Mouse (Mus musculus): ENCODE measurements around the gene Vpreb2. TPM values are rescaled to one million over a fixed set of nuclear protein-coding genes. Genes with fewer than 3 reads are reported as not detected.

Gene Vpreb2
- not detected for polyA plus RNA-seq (2014; fragmentation: Illumina TruSeq; extraction: RNeasy Lipid Tissue Mini Kit (QIAGEN cat#74804))

DNA sequence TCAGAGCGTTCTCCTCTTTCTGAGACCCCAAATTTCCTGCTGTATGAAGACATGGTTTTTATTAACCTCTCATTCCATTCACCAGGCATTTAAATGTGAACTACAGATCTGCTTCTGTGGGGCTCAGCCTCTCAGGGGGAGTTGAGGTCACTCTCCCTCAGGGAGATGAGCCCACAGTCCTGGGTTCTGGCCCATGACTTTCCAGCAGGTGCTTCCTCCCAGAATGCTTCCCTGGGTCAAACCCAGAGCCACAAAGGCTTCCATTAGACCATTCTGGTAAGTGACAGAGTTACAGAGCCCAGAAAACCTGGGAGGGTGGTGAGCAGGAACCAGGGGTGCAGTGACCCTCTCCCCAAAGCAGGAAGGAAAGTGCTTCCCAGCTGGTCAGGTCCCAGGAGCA lies at the start of gene Vpreb2:
Gene Vpreb2 (plus strand): TSS at position 301 of the 400 bp plus-strand sequence.

Other genes with a start within 250 kb of the Vpreb2 start
- gene Med15, start 247.5 kb upstream of the Vpreb2 start, polyA plus RNA-seq (2014; fragmentation: Illumina TruSeq; extraction: RNeasy Lipid Tissue Mini Kit (QIAGEN cat#74804)): 10.9 TPM
- 11.0 TPM for gene Klhl22, start 220.8 kb upstream of the Vpreb2 start, polyA plus RNA-seq (2014; fragmentation: Illumina TruSeq; extraction: RNeasy Lipid Tissue Mini Kit (QIAGEN cat#74804))
- gene Scarf2, start 183.1 kb upstream of the Vpreb2 start, polyA plus RNA-seq (2014; fragmentation: Illumina TruSeq; extraction: RNeasy Lipid Tissue Mini Kit (QIAGEN cat#74804)): 0.14 TPM
- not detected for gene B830017H08Rik, start 147.3 kb upstream of the Vpreb2 start, polyA plus RNA-seq (2014; fragmentation: Illumina TruSeq; extraction: RNeasy Lipid Tissue Mini Kit (QIAGEN cat#74804))
- not detected for gene Car15, start 142.1 kb upstream of the Vpreb2 start, polyA plus RNA-seq (2014; fragmentation: Illumina TruSeq; extraction: RNeasy Lipid Tissue Mini Kit (QIAGEN cat#74804))
- gene Gm20518, start 88.8 kb upstream of the Vpreb2 start, polyA plus RNA-seq (2014; fragmentation: Illumina TruSeq; extraction: RNeasy Lipid Tissue Mini Kit (QIAGEN cat#74804)): not detected
- not detected for gene Tssk1, start 86.2 kb upstream of the Vpreb2 start, polyA plus RNA-seq (2014; fragmentation: Illumina TruSeq; extraction: RNeasy Lipid Tissue Mini Kit (QIAGEN cat#74804))
- 13.3 TPM for gene Dgcr2, start 81.9 kb upstream of the Vpreb2 start, polyA plus RNA-seq (2014; fragmentation: Illumina TruSeq; extraction: RNeasy Lipid Tissue Mini Kit (QIAGEN cat#74804))
- gene Tssk2, start 81.8 kb upstream of the Vpreb2 start, polyA plus RNA-seq (2014; fragmentation: Illumina TruSeq; extraction: RNeasy Lipid Tissue Mini Kit (QIAGEN cat#74804)): not detected
- 2.9 TPM for gene Ess2, start 69.1 kb upstream of the Vpreb2 start, polyA plus RNA-seq (2014; fragmentation: Illumina TruSeq; extraction: RNeasy Lipid Tissue Mini Kit (QIAGEN cat#74804))
- gene Gsc2, start 65.4 kb upstream of the Vpreb2 start, polyA plus RNA-seq (2014; fragmentation: Illumina TruSeq; extraction: RNeasy Lipid Tissue Mini Kit (QIAGEN cat#74804)): not detected
- 11.5 TPM for gene Slc25a1, start 52.2 kb upstream of the Vpreb2 start, polyA plus RNA-seq (2014; fragmentation: Illumina TruSeq; extraction: RNeasy Lipid Tissue Mini Kit (QIAGEN cat#74804))
- 3.3 TPM for gene Dgcr6, start 72.4 kb downstream of the Vpreb2 start, polyA plus RNA-seq (2014; fragmentation: Illumina TruSeq; extraction: RNeasy Lipid Tissue Mini Kit (QIAGEN cat#74804))
- not detected for gene Prodh, start 109.8 kb downstream of the Vpreb2 start, polyA plus RNA-seq (2014; fragmentation: Illumina TruSeq; extraction: RNeasy Lipid Tissue Mini Kit (QIAGEN cat#74804))
- gene Rtn4r, start 147.2 kb downstream of the Vpreb2 start, polyA plus RNA-seq (2014; fragmentation: Illumina TruSeq; extraction: RNeasy Lipid Tissue Mini Kit (QIAGEN cat#74804)): not detected
- gene Ccdc188, start 237.5 kb downstream of the Vpreb2 start, polyA plus RNA-seq (2014; fragmentation: Illumina TruSeq; extraction: RNeasy Lipid Tissue Mini Kit (QIAGEN cat#74804)): not detected